Mouse (Mus musculus): ENCODE results near the gene Sema4b. TPM values are rescaled to one million over a fixed set of nuclear protein-coding genes. Genes with fewer than 3 reads are reported as not detected.

Sema4b gene
- polyA plus RNA-seq, 1 experiment, result 11.6 TPM

DNA sequence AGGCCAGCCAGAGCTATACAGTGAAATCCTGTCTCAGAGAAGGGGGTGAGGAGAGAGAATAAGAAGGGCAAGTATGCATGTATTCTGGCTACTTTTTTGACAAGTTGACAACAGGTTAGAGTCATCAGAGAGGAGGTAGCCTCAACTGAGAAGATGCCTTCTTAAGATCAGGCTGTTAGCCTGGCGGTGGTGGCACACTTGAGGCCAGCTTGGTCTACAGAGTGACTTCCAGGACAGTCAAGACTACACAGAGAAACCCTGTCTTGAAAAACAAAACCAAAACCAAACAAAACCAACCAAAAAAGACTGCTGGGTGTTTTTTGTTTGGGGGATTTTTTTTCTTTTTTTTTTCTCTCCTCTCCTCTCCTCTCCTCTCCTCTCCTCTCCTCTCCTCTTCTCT, 3.2 kb upstream of the Sema4b start:
- no peak overlapping the region for H3K27ac ChIP-seq (ENCODE audit: insufficient read depth, low read length)
- no peak overlapping the region for H3K4me3 ChIP-seq (ENCODE audit: insufficient read depth, low read length)
- TF ChIP-seq POLR2A (IDR thresholded peaks at IDR 0.05; ENCODE audit: extremely low read depth, insufficient read depth, low read length) (no peak), CTCF (IDR thresholded peaks at IDR 0.05; ENCODE audit: extremely low read depth, insufficient read depth, low read length) (no peak)
- no peaks in the 10 kb centered on the region; the same call in 1 of the 2 replicates for H3K4me1 ChIP-seq (ENCODE audit: control insufficient read depth, insufficient read depth, low read length)

DNA sequence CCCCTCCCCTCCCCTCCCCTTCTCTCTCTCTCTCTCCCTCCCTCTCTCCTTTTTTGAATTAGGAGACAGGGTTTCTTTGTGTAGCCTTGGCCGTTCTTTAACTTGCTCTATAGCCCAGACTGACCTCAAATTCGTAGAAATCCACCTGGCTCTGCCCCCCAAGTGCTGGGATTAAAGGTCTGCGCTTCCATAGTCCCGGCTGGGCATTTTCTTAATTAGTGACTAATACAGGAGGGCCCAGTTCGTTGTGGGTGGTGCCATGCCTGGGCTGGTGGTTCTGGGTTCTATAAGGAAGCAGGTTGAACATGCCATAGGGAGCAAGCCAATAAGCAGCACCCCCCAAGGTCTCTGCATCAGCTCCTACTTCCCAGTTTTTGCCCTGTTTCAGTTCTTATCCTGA, 2.7 kb upstream of the Sema4b start:
- Histone ChIP-seq H3K4me1 (ENCODE audit: control insufficient read depth, insufficient read depth, low read length) (peaks cover under 1% of the 10 kb centered on the region; the same call in 1 of the 2 replicates), H3K4me3 (ENCODE audit: insufficient read depth, low read length) (no peak overlapping the region), H3K27ac (ENCODE audit: insufficient read depth, low read length) (no peak overlapping the region)
- TF ChIP-seq CTCF (IDR thresholded peaks at IDR 0.05; ENCODE audit: extremely low read depth, insufficient read depth, low read length) (no peak), POLR2A (IDR thresholded peaks at IDR 0.05; ENCODE audit: extremely low read depth, insufficient read depth, low read length) (no peak)

DNA sequence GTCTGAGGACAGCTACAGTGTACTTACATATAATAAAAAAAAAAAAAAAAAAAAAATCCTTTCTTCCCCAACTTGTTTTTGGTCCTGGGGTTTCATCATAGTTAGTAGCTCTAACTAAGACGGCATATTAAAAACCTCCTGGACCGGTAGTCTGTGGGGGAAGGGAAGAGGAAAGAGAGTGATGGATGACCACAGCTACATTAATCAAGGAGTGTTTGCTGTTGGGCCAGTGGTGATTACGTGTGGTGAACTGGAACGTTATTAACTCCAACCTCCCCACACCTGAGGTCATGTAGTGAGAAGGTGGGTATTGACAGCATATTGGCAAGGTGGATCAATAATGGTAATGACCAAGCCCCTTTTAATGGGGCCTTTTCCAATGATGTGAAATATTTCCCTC, 2.1 kb upstream of the Sema4b start:
- Histone ChIP-seq H3K4me3 (ENCODE audit: insufficient read depth, low read length) (no peak overlapping the region), H3K27ac (ENCODE audit: insufficient read depth, low read length) (no peak overlapping the region), H3K4me1 (ENCODE audit: control insufficient read depth, insufficient read depth, low read length) (peaks cover 3% of the 10 kb centered on the region; the same call in 1 of the 2 replicates)
- TF ChIP-seq CTCF (IDR thresholded peaks at IDR 0.05; ENCODE audit: extremely low read depth, insufficient read depth, low read length) (no peak), POLR2A (IDR thresholded peaks at IDR 0.05; ENCODE audit: extremely low read depth, insufficient read depth, low read length) (no peak)

DNA sequence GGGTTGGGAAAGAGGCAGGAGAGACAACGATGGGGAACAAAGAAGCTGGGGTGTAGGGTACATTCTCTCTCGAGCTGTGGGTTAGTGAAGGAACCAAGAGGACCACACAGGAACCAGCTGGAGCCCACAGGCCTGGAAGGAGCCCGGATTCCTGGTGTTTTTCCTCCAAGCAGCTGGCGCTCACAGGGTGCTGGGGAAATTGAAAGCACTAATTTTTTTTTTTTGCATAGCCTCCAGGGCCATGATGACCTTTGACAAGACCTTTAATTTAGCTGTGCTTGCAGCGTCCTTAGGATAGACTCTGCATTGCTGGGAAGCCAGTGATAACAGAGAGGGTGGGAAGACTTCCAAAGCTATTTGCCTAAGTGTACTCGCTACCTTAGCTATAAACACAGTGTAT, 1.7 kb upstream of the Sema4b start:
- TF ChIP-seq CTCF (IDR thresholded peaks at IDR 0.05; ENCODE audit: extremely low read depth, insufficient read depth, low read length) (no peak), POLR2A (IDR thresholded peaks at IDR 0.05; ENCODE audit: extremely low read depth, insufficient read depth, low read length) (no peak)
- no peak overlapping the region for H3K4me3 ChIP-seq (ENCODE audit: insufficient read depth, low read length)
- no peak overlapping the region for H3K27ac ChIP-seq (ENCODE audit: insufficient read depth, low read length)
- peaks cover 3% of the 10 kb centered on the region; the same call in 1 of the 2 replicates for H3K4me1 ChIP-seq (ENCODE audit: control insufficient read depth, insufficient read depth, low read length)

DNA sequence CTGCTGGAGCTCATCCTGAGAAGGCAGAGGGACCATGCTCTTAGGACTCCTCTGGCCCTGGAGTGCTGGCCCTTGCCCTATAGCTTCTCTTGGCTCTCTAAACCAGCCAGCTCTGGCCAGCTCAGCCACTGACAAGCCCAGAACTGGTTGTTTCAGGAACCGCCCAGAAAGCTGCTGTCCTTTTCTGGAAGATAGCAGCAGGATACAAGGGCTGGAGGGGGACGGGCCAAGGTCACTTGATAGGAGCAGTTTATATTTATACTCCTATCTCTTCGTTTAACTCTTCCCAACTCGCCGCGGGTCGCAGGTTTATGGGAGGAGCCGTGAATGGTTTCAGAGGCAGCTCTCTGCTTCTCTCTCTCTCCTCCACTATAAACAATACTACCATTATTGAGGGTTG, 620 bp upstream of the Sema4b start:
- H3K27ac ChIP-seq (ENCODE audit: insufficient read depth, low read length), result no peak overlapping the region; the same call in 1 of the 2 replicates
- TF ChIP-seq CTCF (IDR thresholded peaks at IDR 0.05; ENCODE audit: extremely low read depth, insufficient read depth, low read length), result no peak
- no peak for TF ChIP-seq POLR2A (IDR thresholded peaks at IDR 0.05; ENCODE audit: extremely low read depth, insufficient read depth, low read length)
- peak overlapping the region; percentile 44; the same call in 1 of the 2 replicates for H3K4me3 ChIP-seq (ENCODE audit: insufficient read depth, low read length)
- peaks cover 3% of the 10 kb centered on the region; the same call in 1 of the 2 replicates for H3K4me1 ChIP-seq (ENCODE audit: control insufficient read depth, insufficient read depth, low read length)

DNA sequence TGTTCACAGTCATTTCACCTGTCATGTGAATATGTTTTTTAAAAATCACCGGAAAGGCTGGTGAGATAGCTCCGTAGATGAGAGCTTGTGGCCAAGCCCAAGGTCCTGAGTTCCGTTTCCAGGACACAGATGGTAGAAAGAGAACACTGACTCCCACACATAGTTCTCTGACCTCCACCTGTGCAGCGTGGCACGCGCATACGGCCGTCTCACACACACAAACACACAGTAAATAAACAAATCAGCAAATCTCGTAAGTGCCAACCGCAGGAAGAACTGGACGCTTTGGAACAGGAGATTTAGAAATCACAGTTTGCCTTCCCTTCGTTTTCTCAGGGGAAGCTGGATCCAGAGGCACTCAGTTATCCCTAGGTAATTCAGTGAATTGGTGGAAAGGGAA, 860 bp downstream of the Sema4b start:
- Histone ChIP-seq H3K4me3 (ENCODE audit: insufficient read depth, low read length) (peak overlapping the region; percentile 44), H3K27ac (ENCODE audit: insufficient read depth, low read length) (peak overlapping the region; percentile 39), H3K4me1 (ENCODE audit: control insufficient read depth, insufficient read depth, low read length) (peaks cover 3% of the 10 kb centered on the region; the same call in 1 of the 2 replicates)
- TF ChIP-seq CTCF (IDR thresholded peaks at IDR 0.05; ENCODE audit: extremely low read depth, insufficient read depth, low read length) (no peak), POLR2A (IDR thresholded peaks at IDR 0.05; ENCODE audit: extremely low read depth, insufficient read depth, low read length) (no peak)

DNA sequence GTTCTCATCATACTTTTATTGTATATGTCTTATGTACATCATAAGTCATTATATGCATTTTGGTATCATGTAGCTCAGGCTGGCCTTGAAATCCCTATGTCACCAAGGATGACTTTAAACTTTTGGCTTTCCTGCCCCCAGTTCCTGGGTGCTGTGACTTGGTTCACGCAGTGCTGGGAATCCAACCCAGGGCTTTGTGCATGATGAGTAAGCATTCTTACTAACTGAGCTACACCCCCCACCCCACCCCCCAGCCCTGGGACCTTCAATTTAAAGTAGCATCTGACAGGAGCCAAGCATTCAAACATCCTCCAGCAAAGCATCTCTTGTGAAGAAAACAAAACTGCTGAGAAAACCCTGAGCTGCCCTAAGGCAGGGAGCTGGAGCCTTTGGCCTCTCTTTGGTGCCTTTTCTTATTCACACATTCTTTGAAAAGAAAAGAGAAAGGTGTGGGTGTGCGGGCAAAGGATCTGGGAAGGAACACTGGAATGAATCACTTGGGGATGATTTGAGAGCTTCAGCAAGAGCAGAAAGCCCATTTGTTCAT, 2.0 kb downstream of the Sema4b start:
- peaks cover 5% of the 10 kb centered on the region; the same call in 1 of the 2 replicates for H3K4me1 ChIP-seq (ENCODE audit: control insufficient read depth, insufficient read depth, low read length)
- TF ChIP-seq POLR2A (IDR thresholded peaks at IDR 0.05; ENCODE audit: extremely low read depth, insufficient read depth, low read length) (no peak), CTCF (IDR thresholded peaks at IDR 0.05; ENCODE audit: extremely low read depth, insufficient read depth, low read length) (no peak)
- no peak overlapping the region for H3K4me3 ChIP-seq (ENCODE audit: insufficient read depth, low read length)
- H3K27ac ChIP-seq (ENCODE audit: insufficient read depth, low read length), result no peak overlapping the region

DNA sequence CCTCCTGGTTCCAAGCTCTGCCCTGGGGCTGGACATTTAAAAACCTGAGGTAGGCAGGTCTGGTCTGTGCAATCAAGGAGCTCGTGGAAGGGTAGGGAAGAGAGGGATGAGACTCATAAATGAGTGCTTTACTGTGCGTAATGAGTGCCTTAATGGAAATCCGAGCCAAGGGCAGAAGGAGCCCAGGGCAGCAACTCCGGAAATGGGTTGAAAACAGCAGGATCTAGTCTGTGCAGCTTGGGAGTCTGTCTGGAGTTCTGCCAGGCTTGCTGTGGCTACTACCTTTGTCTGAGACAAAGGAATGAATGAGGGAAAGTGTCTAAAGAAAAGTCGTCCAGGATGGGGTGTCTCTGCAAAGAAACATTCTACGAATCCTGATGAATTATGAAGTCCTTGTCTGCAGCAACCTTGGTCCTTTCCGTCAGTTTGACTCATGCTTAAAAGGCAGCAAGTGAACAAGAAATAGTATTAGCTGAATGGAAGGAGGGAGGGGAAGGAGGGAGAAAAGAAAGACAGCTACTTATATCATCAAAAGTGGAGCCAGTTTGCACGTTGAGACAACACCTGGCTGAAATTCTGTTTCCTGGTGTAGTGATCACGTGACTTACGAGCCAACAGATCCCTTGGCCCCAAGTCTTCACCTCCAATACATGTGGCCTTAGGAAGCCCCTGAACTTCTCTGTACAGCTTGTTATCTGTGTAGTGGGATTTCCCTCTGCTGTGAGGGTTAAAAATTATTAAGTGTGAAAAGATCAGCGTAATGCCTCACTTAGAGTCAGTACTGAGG, 2.7 kb downstream of the Sema4b start:
- TF ChIP-seq CTCF (IDR thresholded peaks at IDR 0.05; ENCODE audit: extremely low read depth, insufficient read depth, low read length) (no peak), POLR2A (IDR thresholded peaks at IDR 0.05; ENCODE audit: extremely low read depth, insufficient read depth, low read length) (no peak)
- H3K27ac ChIP-seq (ENCODE audit: insufficient read depth, low read length), result no peak overlapping the region
- peaks cover 5% of the 10 kb centered on the region; the same call in 1 of the 2 replicates for H3K4me1 ChIP-seq (ENCODE audit: control insufficient read depth, insufficient read depth, low read length)
- H3K4me3 ChIP-seq (ENCODE audit: insufficient read depth, low read length), result no peak overlapping the region

DNA sequence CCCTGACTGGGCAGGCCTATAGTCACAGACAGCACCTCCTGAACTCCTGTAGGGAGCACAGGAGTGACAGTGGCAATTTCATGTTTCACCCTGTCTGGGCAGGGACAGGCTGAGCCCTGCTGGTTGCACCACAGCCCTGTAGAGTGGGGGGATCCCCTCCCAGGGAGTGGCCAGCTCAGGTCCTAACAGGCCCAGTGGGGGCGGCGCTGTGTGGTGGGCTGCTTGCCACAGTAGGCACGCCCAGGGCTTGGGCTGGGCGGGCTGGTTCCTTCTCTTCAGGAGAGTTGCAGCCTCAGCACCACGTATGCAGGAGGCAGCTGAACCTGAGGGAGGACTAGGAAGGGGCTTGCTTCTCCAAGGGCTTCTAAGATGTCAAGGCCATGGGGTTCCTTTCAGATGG, 4.8 kb downstream of the Sema4b start:
- peaks cover 6% of the 10 kb centered on the region; the same call in 1 of the 2 replicates for H3K4me1 ChIP-seq (ENCODE audit: control insufficient read depth, insufficient read depth, low read length)
- H3K27ac ChIP-seq (ENCODE audit: insufficient read depth, low read length), result no peak overlapping the region
- TF ChIP-seq POLR2A (IDR thresholded peaks at IDR 0.05; ENCODE audit: extremely low read depth, insufficient read depth, low read length) (no peak), CTCF (IDR thresholded peaks at IDR 0.05; ENCODE audit: extremely low read depth, insufficient read depth, low read length) (no peak)
- H3K4me3 ChIP-seq (ENCODE audit: insufficient read depth, low read length), result no peak overlapping the region

Measured in cortical plate, adult 2 months (tissue).